Mouse (Mus musculus): ENCODE measurements around the gene Rhbdf2. TPM values are rescaled to one million over a fixed set of nuclear protein-coding genes. Genes with fewer than 3 reads are reported as not detected.
A peak's percentile ranks its signal among the peaks of the same experiment; 100 is the strongest.
"Not testable (repeated sequence)": the region's sequence is repeated elsewhere in the genome, so short reads cannot be mapped to it uniquely, and the experiment has no call there.

Rhbdf2 gene
- total RNA-seq, 4 experiments from 2014 or later, result 10.6 to 19.9 (median 11.2) TPM

DNA sequence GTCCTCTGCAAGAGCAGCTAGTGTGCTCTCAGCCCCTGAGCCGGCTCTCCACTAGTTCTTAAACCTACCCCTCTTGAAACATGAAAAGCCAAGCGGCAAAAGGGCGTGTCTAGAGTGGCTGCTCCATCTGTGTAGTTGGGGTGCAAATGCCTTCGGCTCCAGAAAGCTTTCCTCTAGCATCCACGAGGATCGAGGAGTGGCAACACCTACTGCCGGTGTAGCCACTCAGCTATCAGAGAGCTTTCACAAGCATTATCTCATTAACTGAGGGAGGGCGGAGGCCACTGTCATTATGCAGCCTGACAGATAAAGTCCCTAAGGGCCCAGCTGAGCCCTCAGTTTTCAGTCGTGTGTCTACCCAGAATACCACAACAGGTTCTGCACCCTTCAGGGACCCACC lies 6.7 kb downstream of the Rhbdf2 start:
- no peak for DNase-seq (ENCODE audit: low spot score in 2 of 2)

DNA sequence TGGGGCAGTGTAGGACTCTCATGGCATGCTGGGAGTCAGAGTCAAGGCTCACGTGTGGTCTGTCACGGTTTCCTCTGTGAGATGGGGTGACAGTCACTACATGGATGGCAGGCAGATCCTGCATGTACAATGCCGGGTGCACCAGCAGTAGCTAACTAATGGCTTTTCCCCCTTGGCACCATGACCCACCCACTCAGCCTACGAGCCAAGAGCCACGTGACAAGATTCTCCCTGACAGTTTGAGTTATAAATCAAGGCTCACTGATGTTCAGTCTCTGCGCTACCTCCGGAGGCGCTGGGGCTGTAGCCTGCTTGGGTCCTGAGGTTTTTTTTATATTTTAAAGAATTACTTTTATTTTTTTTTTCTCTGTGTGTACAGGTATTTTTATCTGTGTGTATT lies 7.3 kb downstream of the Rhbdf2 start:
- no peak for DNase-seq (ENCODE audit: low spot score in 2 of 2)

DNA sequence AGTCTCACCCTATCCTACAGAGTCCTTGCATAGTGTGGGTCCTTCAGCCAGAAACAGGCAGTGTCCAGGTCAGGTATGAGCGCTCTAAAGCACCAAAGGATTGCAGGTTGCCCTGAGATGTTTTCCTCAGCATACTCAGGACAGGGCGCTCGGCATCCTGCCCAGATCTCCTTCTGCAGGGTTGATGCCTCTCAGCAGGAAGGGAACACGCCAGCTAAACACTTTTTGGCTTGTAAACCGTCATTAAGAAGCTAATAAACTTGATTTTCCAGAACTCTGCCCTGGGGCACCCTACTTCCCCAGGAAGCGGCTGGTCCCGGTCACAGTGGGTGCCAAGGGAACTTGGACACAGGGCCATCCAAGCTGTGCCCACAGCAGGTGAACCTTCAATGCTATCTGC lies 7.7 kb downstream of the Rhbdf2 start:
- DNase-seq (ENCODE audit: low spot score in 2 of 2), result no peak

DNA sequence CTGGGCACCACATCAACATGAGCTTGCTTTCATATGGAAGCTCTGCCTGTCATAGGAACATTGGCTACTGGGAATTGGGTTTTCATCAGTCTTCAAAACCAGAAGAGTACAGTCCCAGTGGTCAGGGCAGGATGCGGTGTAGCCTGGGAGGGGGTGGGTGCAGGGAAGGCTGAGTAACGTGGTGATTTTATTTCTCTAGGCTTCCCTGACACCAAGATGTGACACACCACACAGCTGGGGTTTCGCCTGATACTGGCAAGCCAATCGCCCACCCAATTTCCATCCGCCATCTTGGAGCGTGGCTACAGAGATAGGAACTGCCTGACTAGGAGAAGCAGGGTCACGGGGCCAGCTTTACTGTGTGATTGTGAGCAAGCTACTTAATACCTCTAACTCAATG lies 8.2 kb downstream of the Rhbdf2 start:
- no peak for DNase-seq (ENCODE audit: low spot score in 2 of 2)

DNA sequence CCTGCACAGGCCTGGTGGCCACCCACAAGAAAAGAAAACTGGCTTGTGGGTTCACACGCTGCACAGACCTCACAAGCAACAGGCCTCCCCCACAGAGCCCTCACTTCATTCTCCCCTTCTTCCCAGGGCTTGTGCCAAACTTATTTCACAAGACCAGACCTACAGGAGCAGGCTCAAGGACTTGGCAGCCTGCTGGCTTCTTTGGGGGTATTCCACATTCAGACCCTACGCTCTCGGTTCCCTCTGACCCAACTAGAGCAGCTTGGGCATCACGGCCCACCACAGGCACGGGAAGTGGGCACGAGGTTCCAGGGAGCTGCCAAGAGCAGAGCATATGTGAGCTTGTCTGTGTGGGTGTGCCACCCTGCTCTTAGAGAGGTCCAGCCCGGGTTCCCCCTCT lies 9.2 kb downstream of the Rhbdf2 start:
- no peak for DNase-seq (ENCODE audit: low spot score in 2 of 2)

DNA sequence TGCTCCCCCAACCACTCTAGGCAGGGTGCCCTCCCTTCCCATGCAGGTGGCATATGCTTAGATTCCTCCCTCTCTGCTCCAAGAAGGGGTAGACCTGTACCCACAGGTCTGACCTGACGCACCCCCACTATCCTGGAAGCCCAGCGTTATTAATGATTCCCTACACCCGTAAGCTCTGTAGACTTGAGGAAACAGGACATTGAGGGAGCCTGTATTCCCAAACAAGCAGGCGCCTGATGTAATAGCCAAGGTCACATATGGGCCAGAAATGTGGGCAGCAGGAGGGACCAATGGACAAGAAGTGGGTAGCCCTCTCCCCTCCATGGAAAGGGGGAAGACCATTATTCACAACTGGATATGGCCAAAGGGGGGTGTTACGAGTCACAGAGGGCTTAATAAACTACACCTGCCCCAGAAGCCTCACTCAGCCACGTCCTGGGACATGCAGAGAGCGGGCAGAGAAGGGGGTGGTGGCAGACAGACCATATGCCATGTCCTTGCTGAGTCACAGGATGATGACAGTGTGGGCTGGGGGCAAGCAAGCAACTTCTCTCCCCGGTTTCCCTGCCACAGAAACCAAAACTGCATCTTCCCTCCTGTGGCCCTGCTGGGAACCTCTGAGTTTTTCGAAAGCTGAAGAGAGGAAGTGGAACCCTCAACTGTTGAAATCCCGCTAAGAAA lies 10.2 kb downstream of the Rhbdf2 start:
- DNase-seq (ENCODE audit: low spot score in 2 of 2), result no peak

DNA sequence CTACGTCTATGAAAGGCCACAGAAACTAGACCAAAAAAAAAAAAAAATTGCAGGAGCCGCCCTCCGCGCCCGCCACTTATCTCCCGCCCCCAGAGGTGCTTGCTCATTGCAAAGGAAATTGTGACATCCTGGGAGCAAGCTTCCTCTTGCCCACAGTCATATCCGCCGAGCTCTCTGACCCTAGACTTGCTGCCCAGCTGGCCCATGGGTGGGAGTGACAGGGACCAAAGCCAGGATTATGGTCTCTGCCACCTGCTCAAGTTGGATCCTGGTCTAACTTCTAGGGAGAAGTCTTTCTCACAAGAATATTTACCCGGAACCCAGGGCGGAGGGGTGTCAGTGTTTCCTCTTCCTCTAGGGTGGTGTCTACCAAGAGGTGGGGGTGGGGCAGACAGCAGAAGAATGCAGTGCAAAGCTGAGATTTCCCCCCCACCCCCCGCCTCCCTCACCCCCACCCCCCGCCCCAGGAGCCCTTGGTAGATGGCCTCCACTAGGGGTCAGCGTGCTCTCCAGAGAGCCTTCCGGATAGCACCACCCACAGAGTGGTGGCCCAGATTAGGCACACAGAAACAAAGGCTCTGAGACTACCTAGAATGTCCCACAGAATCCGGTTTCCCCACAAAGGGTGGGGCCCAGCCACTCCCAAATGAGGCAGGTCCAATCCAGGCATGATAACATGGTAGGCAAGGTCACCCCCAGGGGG lies 10.9 kb downstream of the Rhbdf2 start:
- DNase-seq (ENCODE audit: low spot score in 2 of 2), result no peak

DNA sequence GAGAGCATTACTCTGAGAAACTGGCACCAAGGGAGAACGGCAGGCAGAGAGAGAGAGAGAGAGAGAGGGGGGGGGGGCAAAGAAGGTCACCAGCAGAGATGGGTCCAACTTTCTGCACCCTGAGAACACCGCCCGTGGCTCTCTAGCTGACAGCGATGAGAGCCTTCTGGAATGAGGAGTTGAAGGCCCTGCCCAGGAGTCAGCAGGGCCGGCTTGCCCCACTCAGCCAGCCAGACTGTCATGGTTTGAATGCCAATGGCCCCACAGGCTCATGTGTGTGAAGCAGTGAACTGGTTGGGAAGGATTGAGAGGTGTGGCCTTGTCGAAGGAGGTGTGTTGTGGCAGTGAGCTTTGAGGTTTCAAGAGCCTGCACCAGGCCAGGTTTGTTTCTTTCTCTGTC lies 13.6 kb downstream of the Rhbdf2 start:
- no peak for DNase-seq (ENCODE audit: low spot score in 2 of 2)

DNA sequence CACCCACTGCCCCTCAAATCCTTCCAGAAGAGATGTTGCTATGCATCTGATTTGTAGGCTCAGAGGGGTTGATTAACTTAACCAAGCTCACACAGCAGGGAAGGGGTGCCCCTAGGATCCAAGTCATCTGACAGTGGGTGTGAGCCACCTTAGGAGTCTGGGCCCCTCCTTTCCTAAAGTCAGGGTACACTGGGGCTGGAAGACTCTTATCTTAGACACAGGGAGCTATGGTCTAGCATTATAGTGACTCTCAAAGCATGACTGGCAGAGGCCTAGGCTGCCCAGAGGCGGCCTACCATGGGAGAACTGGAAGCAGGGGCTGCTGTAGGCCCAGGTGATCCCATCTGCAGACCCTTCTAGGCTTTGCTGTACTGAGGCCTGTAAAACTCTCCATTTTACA lies 14.3 kb downstream of the Rhbdf2 start:
- DNase-seq (ENCODE audit: low spot score in 2 of 2), result no peak

DNA sequence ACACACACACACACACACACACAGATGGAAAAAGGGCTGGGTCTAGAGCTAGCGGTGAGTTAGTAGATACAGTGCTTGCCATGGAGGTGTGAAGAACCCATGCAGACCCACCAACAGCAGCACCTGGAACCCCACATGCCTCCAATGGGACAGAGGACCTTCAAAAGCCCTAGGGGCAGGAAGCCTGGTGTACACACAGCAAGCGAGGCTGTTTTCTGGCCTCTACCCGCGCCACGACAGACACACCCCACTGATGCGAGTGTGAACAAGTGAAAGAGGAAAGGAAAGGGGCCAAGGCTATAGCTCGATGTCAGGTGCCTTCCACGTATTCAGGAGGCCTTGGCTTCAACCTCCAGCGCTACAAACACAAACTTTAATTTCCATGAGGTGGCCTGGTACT lies 14.9 kb downstream of the Rhbdf2 start:
- DNase-seq (ENCODE audit: low spot score in 2 of 2), result no peak

DNA sequence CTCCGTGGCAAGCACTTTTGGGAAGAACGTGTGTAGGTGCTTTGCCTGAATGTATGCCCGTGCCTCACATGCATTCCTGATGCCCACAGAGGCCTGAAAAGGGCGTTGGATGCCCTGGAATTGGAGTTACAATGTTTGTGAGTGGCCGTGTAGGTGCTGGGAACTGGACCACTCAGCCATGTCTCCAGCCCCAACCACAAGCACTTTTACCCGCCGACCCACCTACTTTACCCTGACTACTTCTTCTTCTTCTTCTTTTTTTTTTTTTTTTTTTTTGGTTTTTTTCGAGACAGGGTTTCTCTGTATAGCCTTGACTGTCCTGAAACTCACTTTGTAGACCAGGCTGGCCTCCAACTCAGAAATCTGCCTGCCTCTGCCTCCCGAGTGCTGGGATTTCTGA lies 15.7 kb downstream of the Rhbdf2 start:
- not testable (repeated sequence) for DNase-seq (ENCODE audit: low spot score in 2 of 2)

DNA sequence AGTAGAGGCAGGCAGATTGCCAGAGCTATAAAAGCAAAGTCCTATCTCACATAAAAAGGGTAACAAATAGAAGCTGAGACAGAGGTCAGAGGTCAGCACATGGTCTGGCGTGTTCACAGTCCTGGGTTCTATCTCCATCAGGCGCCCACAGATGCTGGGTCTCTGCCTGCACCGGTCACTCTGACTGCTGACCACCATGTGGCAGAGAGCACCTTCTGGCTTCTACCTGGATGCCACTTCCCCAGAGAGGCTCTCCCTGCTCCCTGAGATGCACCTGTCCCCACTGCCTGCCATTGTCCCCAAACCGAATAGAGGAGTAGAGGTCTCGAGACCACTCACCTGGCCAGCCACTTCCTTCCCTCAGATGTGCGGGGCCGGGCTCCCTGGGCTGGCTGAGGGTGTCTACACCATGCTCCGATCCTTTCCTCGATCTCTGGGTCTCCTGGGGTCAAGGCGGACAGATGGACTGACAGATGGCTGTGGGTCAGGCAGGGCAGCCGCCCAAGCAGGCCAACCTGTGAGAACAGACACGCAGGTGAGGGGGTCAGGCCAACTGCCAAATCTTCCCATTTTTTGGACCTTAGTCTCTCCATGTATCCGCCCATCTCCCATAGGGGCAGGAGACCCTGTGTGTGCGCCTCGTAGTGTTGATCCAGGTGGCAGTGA lies 16.7 kb downstream of the Rhbdf2 start:
- DNase-seq (ENCODE audit: low spot score in 2 of 2), result no peak

DNA sequence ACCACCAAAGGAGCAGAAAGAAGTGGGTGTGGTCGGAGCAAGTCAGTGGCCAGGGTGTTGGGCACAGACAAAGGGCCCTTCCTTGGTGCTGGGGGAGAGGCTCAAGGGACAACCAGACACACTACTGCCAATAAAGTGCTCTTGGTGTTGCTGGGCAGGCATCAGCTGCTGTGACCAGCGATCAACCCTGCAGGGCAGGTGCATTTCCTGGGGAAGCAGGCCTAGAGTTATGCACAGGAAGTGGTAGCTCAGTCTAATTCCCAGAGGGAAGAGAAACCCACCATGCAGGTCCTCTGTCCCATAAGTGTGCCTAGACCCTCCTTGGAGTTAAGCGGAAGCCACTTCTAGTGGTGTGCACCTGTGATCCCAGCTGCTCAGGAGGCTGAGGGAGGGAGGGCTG lies 19.1 kb downstream of the Rhbdf2 start:
- DNase-seq (ENCODE audit: low spot score in 2 of 2), result no peak

DNA sequence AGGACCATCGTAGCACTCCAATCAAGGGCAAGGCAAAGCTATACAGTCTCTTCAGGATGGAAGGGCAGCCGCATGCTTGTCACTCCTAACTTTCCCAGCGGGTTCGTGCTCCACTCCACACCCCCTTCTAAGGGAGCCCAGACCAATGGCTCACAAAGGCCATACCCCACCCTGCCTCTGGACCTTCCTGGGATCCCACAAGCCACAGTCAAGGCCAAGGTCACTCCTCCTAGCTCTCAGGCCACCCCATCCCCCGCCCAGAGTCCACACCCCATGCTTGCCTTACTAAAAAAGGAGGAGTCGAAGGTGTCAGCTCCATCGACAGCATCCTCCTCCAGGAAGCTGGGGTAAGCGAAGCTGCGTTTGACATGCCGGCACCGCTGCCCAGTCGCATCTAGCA lies 22.7 kb downstream of the Rhbdf2 start:
- DNase-seq (ENCODE audit: low spot score in 2 of 2), result no peak

DNA sequence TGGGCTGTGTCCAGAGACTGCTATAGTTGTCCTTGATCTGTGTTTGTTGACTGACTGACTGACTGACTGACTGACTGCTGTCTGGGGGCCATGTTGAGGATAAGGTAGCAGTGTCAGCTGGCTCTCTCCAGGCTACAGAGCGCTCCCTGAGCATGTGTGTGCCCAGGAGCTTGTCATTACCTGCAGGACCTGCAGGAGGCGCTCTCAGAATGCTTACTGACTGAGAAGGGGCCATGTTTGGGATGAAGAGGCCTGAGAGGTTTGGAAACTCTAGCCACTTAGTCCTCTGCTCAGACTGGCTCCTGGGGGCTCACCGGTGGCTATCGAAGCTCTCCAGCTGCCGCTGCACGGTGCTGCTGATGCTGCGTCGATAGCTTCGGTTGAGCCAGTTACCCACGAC lies 23.5 kb downstream of the Rhbdf2 start:
- DNase-seq (ENCODE audit: low spot score in 2 of 2), result no peak

DNA sequence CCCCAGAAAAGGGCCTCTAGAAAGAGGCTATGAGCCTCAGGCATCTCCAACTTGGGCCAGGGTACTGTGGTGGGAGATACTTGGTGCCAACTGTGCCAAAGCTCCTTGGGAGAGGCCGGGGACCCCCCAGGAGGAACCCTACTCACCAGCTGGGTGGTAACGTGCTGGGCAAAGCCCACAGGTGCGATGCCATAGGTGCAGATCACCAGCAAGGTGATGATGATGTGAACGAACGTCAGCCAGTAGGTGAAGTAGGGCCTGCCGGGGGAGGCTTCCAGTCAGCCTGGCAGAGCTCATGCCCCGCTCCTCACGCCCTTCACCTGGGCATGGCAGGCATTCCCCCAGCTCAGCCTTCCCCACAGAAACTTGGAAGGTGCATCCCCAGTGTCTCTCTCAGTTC lies 24.8 kb downstream of the Rhbdf2 start:
- DNase-seq (ENCODE audit: low spot score in 2 of 2), result no peak

DNA sequence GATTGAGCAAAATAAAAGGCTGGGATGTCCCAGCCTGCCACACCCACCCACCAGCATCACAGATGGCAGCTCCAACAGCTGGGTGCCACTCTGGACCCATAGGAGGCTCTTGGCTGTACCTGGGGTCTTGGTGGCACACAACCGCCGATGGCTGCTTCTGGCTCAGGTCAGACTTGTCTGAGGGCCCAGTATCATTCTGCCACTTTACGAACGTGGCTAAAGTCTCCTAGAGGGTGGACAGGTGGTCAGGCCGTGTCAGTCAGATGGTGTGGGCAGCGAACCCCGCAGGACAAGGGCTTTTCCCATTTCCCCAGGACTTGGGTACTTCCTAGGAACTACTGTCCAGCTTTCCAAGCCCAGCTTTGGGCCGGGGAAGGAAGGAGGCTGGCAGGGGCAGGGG lies 25.7 kb downstream of the Rhbdf2 start:
- no peak for DNase-seq (ENCODE audit: low spot score in 2 of 2)

DNA sequence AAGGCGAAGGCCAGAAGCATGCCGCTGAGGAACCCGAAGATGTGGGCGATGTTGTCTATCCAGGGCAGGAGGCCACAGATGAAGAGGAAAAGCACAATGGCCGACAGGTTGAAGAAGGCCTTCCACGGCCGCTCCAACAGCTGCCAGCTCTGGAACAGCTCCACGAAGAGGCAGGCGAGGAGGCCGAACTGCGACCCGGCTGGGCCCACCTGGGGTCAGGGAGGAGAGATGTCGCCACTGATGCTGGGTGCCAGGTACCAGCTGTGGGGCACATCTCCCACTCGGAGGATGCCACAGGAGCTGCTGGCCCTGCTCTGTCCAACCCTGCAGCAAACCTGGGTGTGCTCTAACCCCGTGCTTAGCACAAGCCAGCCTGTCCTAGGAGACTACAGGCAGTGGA lies 27.6 kb downstream of the Rhbdf2 start:
- no peak for DNase-seq (ENCODE audit: low spot score in 2 of 2)

DNA sequence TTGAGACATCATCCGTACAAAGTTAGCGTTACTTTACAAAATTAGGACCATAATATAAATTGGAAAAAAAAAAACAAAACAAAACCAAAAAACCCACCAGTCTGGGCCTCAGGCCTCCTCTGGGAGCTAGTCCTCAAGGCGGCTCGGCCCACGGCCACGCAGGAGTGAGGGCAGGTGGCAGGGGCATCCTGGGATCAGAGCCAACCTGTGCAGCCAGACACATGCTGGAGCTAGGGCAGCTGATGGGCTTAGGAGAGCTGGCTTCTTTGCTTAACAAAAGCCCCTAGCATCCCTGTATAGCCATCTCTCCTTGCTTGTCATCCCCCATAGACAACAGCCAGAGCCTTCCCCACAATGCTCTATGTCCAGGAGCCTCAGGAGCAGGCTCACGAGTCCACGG lies 28.6 kb downstream of the Rhbdf2 start:
- no peak for DNase-seq (ENCODE audit: low spot score in 2 of 2)

DNA sequence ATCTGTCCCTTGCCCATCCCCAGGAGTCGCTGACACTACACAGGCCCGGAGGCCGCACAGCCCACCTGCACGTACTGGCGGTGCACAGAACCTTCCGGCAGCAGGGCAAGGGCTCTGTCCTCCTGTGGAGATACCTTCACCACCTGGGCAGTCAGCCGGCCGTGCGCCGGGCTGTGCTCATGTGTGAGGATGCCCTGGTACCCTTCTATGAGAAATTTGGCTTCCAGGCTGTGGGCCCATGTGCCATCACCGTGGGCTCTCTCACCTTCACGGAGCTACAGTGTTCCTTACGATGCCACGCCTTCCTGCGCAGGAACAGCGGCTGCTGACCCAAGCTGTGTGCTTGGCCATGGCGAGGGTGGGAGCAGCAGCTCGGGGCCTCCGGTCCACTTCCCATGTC lies 30.1 kb downstream of the Rhbdf2 start:
- no peak for DNase-seq (ENCODE audit: low spot score in 2 of 2)

DNA sequence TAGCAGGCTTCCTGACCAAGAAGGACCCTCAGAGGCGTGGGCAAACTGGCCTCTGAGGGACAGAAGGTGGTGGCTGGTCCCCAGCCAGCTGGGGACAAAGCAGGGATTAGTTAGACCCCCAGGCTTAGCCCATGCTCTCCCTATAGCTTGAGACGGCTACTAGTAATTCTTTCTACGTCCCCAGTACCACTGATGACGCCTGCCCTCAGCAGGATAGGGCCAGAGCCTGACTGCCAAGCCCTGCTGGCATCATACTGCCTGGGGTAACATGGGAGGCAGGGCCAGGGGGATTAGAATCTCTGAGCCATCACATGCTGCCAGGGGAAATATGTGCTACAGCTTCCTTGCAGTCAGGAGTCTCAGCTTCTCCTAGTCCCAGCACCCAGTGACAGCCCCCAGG lies 33.5 kb downstream of the Rhbdf2 start:
- no peak for DNase-seq (ENCODE audit: low spot score in 2 of 2)

DNA sequence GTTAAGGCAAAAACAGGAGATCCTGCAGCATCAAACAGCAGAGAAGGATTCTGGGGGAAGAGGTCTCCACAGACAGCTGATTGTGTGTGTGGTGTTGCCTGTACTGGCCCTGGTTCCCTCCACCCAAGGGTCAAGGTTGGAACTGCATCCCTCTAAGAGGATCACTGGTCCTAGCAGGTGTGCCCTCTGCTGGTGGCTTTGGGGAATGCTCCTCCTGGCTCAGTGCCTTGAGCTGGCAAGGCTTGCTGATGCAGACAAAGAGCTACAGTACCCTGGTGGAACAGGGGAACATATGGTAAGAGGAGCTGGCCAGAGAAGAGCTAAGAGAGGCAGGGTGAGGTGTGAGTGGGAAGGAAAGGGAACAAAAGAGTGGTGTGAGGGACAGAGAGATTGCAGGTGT lies 34.4 kb downstream of the Rhbdf2 start:
- peak; percentile 90 to 91 for DNase-seq (ENCODE audit: low spot score in 2 of 2)

DNA sequence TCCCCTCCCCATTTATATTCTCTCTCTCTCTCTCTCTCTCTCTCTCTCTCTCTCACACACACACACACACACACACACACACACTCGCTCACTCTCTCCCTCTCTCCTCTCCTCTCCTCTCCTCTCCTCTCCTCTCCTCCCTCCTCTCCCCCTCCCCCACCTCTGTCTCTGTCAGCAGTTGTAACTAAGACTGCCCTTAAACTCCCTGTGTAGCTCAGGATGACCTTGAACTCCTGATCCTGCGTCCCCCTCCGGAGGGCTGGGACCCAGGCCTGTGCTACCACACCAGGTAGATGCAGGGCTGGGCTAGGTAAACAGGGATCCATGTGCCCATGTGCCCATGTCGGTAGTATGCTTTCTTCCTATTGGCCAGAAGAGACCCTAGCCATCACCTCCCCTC lies 35.2 kb downstream of the Rhbdf2 start:
- DNase-seq (ENCODE audit: low spot score in 2 of 2), result no peak

All from gastrocnemius, adult 8-10 months (tissue).